Mouse (Mus musculus): ENCODE data around the gene Txn2. TPM values are rescaled to one million over a fixed set of nuclear protein-coding genes. Genes with fewer than 3 reads are reported as not detected.
"Not testable (repeated sequence)": the region's sequence is repeated elsewhere in the genome, so short reads cannot be mapped to it uniquely, and the experiment has no call there.

Txn2 gene
- total RNA-seq, 2 experiments from 2014 or later, result 215 to 223 TPM

- no peak for DNase-seq (ENCODE audit: low spot score)
These were observed 48.1 kb downstream of the Txn2 start for GRCm38 (mm10) chr15:77880738-77881137.

- DNase-seq (ENCODE audit: low spot score), result no peak
These were observed 49.0 kb downstream of the Txn2 start for GRCm38 (mm10) chr15:77879756-77880155.

GRCm38 (mm10) chr15:77877209-77877608 is 51.6 kb downstream of the Txn2 start:
- DNase-seq (ENCODE audit: low spot score), result no peak

GRCm38 (mm10) chr15:77876716-77877115 is 52.1 kb downstream of the Txn2 start:
- DNase-seq (ENCODE audit: low spot score), result no peak

- DNase-seq (ENCODE audit: low spot score), result no peak
These were observed 52.9 kb downstream of the Txn2 start for GRCm38 (mm10) chr15:77875953-77876352.

GRCm38 (mm10) chr15:77874807-77875206 is 54.0 kb downstream of the Txn2 start:
- no peak for DNase-seq (ENCODE audit: low spot score)

GRCm38 (mm10) chr15:77874310-77874709 is 54.5 kb downstream of the Txn2 start:
- DNase-seq (ENCODE audit: low spot score), result no peak

GRCm38 (mm10) chr15:77873564-77873963 is 55.2 kb downstream of the Txn2 start:
- no peak for DNase-seq (ENCODE audit: low spot score)

- DNase-seq (ENCODE audit: low spot score), result no peak
These were observed 55.8 kb downstream of the Txn2 start for GRCm38 (mm10) chr15:77872996-77873395.

GRCm38 (mm10) chr15:77868340-77868739 is 60.5 kb downstream of the Txn2 start:
- no peak for DNase-seq (ENCODE audit: low spot score)

- not testable (repeated sequence) for DNase-seq (ENCODE audit: low spot score)
These were observed 61.4 kb downstream of the Txn2 start for GRCm38 (mm10) chr15:77867231-77867968.

GRCm38 (mm10) chr15:77866583-77867220 is 62.1 kb downstream of the Txn2 start:
- DNase-seq (ENCODE audit: low spot score), result no peak

Other genes starting within 250 kb of the Txn2 start
- gene Apol7e, start 230.1 kb downstream of the Txn2 start, total RNA-seq (2021), result not detected
- not detected for gene Apol9b, start 200.0 kb downstream of the Txn2 start, total RNA-seq (2021)
- under 1 TPM; 0.07 to 0.73 TPM for gene Apol8, start 172.0 kb downstream of the Txn2 start, total RNA-seq (2021)
- 10 to 100 TPM; 42.8 to 63.0 TPM for gene Myh9, start 86.8 kb downstream of the Txn2 start, total RNA-seq (2021)
- gene Foxred2, start 27.7 kb upstream of the Txn2 start, total RNA-seq (2021), result under 1 TPM; 0.45 to 0.53 TPM
- gene Eif3d, start 41.8 kb upstream of the Txn2 start, total RNA-seq (2021), result 10 to 100 TPM; 55.8 to 61.7 TPM
- not detected for gene Cacng2, start 191.0 kb upstream of the Txn2 start, total RNA-seq (2021)
- gene Ift27, start 245.1 kb upstream of the Txn2 start, total RNA-seq (2021), result 10 to 100 TPM; 11.5 to 16.6 TPM

All from gastrocnemius, adult 18-20 months (tissue).